Mouse (Mus musculus) T-helper 17 cell (primary cell): ENCODE results near the gene Micall2.
"Not testable (repeated sequence)": the region's sequence is repeated elsewhere in the genome, so short reads cannot be mapped to it uniquely, and the experiment has no call there.

Source experiments
- in situ Hi-C, 2 experiments: fragments of 300-600 bp; cut with MboI, MseI; formaldehyde crosslinking; loops; 1 replicate in 1 of 2; 2 replicates in 1 of 2; pipeline ENCODE4 v1.15.1; 2025; ENCODE audit warnings: high pct_unique_total_duplicates in 2 of 2

The Micall2 gene

GRCm38 (mm10) chr5:139735677-139736503 lies at the start of gene Micall2:
Gene Micall2 (minus strand): TSS chr5:139736336.
- in situ Hi-C loops: no loop called here

GRCm38 (mm10) chr5:139781406-139781805 lies 45.3 kb upstream of the Micall2 start:
- in situ Hi-C loops: no loop called here

- in situ Hi-C loops: no loop called here
Measured at GRCm38 (mm10) chr5:139776966-139777365, 40.8 kb upstream of the Micall2 start.

GRCm38 (mm10) chr5:139775216-139775926 lies 39.2 kb upstream of the Micall2 start, which contains the start of gene Ints1:
Gene Ints1 (minus strand): TSS chr5:139775674.
- in situ Hi-C loops: no loop called here

- in situ Hi-C loops: no loop called here
Measured at GRCm38 (mm10) chr5:139768216-139768615, 32.1 kb upstream of the Micall2 start.

- in situ Hi-C loops: no loop called here
Measured at GRCm38 (mm10) chr5:139764296-139764695, 28.2 kb upstream of the Micall2 start.

- in situ Hi-C loops: loop anchor here in 1 of 2 experiments (5.0 kb wide), 1 partner anchor 36 kb away; no protein-coding TSS in a partner anchor
Measured at GRCm38 (mm10) chr5:139758096-139758495, 22.0 kb upstream of the Micall2 start.

GRCm38 (mm10) chr5:139756586-139756985 lies 20.4 kb upstream of the Micall2 start:
- in situ Hi-C loops: loop anchor here in 1 of 2 experiments (5.0 kb wide), 1 partner anchor 34 kb away; no protein-coding TSS in a partner anchor

GRCm38 (mm10) chr5:139756135-139756534 lies 20.0 kb upstream of the Micall2 start:
- in situ Hi-C loops: loop anchor here in 1 of 2 experiments (5.0 kb wide), 1 partner anchor 34 kb away; no protein-coding TSS in a partner anchor

- in situ Hi-C loops: loop anchor here in 1 of 2 experiments (5.0 kb wide), 1 partner anchor 32 kb away; no protein-coding TSS in a partner anchor
Measured at GRCm38 (mm10) chr5:139754753-139755152, 18.6 kb upstream of the Micall2 start.

- in situ Hi-C loops: no loop called here
Measured at GRCm38 (mm10) chr5:139750535-139750934, 14.4 kb upstream of the Micall2 start.

- in situ Hi-C loops: loop anchor here (5.0 kb wide), 2 partner anchors 37 to 402 kb away; no protein-coding TSS in a partner anchor
Measured at GRCm38 (mm10) chr5:139749413-139750125, 13.4 kb upstream of the Micall2 start.

- in situ Hi-C loops: loop anchor here (5.0 kb wide), 2 partner anchors 33 to 398 kb away; no protein-coding TSS in a partner anchor
Measured at GRCm38 (mm10) chr5:139745771-139746170, 9.6 kb upstream of the Micall2 start.

GRCm38 (mm10) chr5:139742640-139743039 lies 6.5 kb upstream of the Micall2 start:
- in situ Hi-C loops: not testable (repeated sequence)

GRCm38 (mm10) chr5:139738592-139739315 lies 2.6 kb upstream of the Micall2 start:
- in situ Hi-C loops: no loop called here

GRCm38 (mm10) chr5:139737841-139738591 lies 1.9 kb upstream of the Micall2 start:
- in situ Hi-C loops: no loop called here

GRCm38 (mm10) chr5:139736504-139736940 lies 386 bp upstream of the Micall2 start:
- in situ Hi-C loops: no loop called here

GRCm38 (mm10) chr5:139734746-139735145 lies 1.4 kb downstream of the Micall2 start:
- in situ Hi-C loops: no loop called here

- in situ Hi-C loops: no loop called here
Measured at GRCm38 (mm10) chr5:139734016-139734415, 2.1 kb downstream of the Micall2 start.

- in situ Hi-C loops: no loop called here
Measured at GRCm38 (mm10) chr5:139732634-139733107, 3.5 kb downstream of the Micall2 start.
